Mouse (Mus musculus): Measurements from ENCODE around the gene Clic1. TPM values are rescaled to one million over a fixed set of nuclear protein-coding genes. Genes with fewer than 3 reads are reported as not detected.

Gene Clic1
- polyA plus RNA-seq, 1 experiment from 2014 or later: 217 TPM

DNA sequence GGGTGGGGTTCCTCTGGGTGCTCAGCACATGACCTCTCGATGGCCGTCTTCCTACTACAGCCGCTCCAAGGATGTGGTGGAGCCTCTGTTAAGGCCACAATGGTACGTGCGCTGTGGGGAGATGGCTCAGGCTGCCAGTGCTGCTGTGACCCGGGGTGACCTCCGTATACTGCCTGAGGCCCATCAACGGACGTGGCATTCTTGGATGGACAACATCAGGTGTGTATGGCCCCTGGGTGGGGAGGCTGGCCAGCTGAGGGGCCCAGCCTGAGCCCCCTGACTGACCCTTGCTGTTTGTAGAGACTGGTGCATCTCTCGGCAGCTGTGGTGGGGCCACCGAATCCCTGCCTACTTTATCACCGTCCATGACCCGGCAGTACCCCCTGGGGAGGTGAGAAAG, 37.3 kb upstream of the Clic1 start:
- DNase-seq (ENCODE audit: low spot score): no peak
- Histone ChIP-seq H3K36me3 (peaks cover 100% of the 10 kb centered on the region), H3K27ac (replicated peaks) (no peak overlapping the region), H3K4me1 (no peaks in the 10 kb centered on the region), H3K9me3 (replicated peaks) (no peaks in the 10 kb centered on the region), H3K27me3 (ENCODE audit: low read depth, poor library complexity, severe bottlenecking) (no peaks in the 10 kb centered on the region), H3K4me3 (no peak overlapping the region)
- 94% methylated on average over 13 of the region's 13 CpGs for WGBS

DNA sequence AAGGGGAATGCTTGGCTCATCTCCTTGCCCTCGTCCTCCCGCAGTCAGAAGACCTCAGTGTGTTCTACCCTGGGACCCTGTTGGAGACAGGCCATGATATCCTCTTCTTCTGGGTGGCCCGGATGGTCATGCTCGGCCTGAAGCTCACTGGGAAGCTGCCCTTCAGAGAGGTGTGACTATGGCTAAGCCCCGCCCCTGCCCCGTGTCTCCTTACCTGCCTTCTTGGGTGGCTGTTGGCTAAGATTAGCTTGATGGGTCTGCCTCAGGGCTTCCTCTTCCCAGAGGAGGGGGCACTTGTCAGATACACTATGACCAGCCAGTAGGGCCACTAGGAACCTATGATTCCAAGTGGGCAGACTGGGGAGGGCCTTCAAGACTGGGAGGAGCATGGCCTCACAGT, 36.5 kb upstream of the Clic1 start:
- no peak for DNase-seq (ENCODE audit: low spot score)
- WGBS: 92% methylated on average over 6 of the region's 6 CpGs
- H3K4me3 ChIP-seq: no peak overlapping the region
- peaks cover 100% of the 10 kb centered on the region for H3K36me3 ChIP-seq
- H3K27me3 ChIP-seq (ENCODE audit: low read depth, poor library complexity, severe bottlenecking): no peaks in the 10 kb centered on the region
- H3K27ac ChIP-seq (replicated peaks): no peak overlapping the region
- no peaks in the 10 kb centered on the region for H3K9me3 ChIP-seq (replicated peaks)
- no peaks in the 10 kb centered on the region for H3K4me1 ChIP-seq

GRCm38 (mm10) chr17:35015296-35015695, 34.5 kb upstream of the Clic1 start:
- 93% methylated on average over 16 of the region's 16 CpGs for WGBS
- H3K27ac ChIP-seq (replicated peaks): no peak overlapping the region
- no peaks in the 10 kb centered on the region for H3K4me1 ChIP-seq
- no peaks in the 10 kb centered on the region for H3K27me3 ChIP-seq (ENCODE audit: low read depth, poor library complexity, severe bottlenecking)
- H3K9me3 ChIP-seq (replicated peaks): no peaks in the 10 kb centered on the region
- no peak for DNase-seq (ENCODE audit: low spot score)
- no peak overlapping the region for H3K4me3 ChIP-seq
- H3K36me3 ChIP-seq: peaks cover 90% of the 10 kb centered on the region

- H3K4me3 ChIP-seq: no peak within 1 kb of the TSS
- WGBS: 88% methylated on average over 12 of the region's 12 CpGs
- no peak for DNase-seq (ENCODE audit: low spot score)
These were observed 33.4 kb upstream of the Clic1 start, which contains the start of gene Vwa7 for GRCm38 (mm10) chr17:35016376-35016775. Vwa7 (plus strand) TSS chr17:35016579.

GRCm38 (mm10) chr17:35016791-35017705, 32.7 kb upstream of the Clic1 start:
- H3K27ac ChIP-seq (replicated peaks): no peak overlapping the region
- no peaks in the 10 kb centered on the region for H3K27me3 ChIP-seq (ENCODE audit: low read depth, poor library complexity, severe bottlenecking)
- no peak overlapping the region for H3K4me3 ChIP-seq
- H3K9me3 ChIP-seq (replicated peaks): no peaks in the 10 kb centered on the region
- DNase-seq (ENCODE audit: low spot score): no peak
- 83% methylated on average over 10 of the region's 10 CpGs for WGBS
- H3K36me3 ChIP-seq: peaks cover 73% of the 10 kb centered on the region
- peaks cover 17% of the 10 kb centered on the region for H3K4me1 ChIP-seq

More at GRCm38 (mm10) chr17:35016376-35016775, 33.4 kb upstream of the Clic1 start, which contains the start of gene Vwa7:
- Histone ChIP-seq H3K9me3 (replicated peaks) (no peaks in the 10 kb centered on the region), H3K4me1 (peaks cover 11% of the 10 kb centered on the region), H3K36me3 (peaks cover 80% of the 10 kb centered on the region), H3K27ac (replicated peaks) (no peak within 1 kb of the TSS), H3K27me3 (ENCODE audit: low read depth, poor library complexity, severe bottlenecking) (no peaks in the 10 kb centered on the region)

- H3K4me1 ChIP-seq: peaks cover 20% of the 10 kb centered on the region
- WGBS: 75% methylated on average over 14 of the region's 14 CpGs
- H3K4me3 ChIP-seq: 0 out of 2 replicates have a peak overlapping the region, but pooled peaks have one; percentile 1
- no peaks in the 10 kb centered on the region for H3K27me3 ChIP-seq (ENCODE audit: low read depth, poor library complexity, severe bottlenecking)
- no peaks in the 10 kb centered on the region for H3K9me3 ChIP-seq (replicated peaks)
- no peak for DNase-seq (ENCODE audit: low spot score)
- no peak overlapping the region for H3K27ac ChIP-seq (replicated peaks)
- H3K36me3 ChIP-seq: peaks cover 67% of the 10 kb centered on the region
These were observed 32.1 kb upstream of the Clic1 start for GRCm38 (mm10) chr17:35017706-35018030.

DNA sequence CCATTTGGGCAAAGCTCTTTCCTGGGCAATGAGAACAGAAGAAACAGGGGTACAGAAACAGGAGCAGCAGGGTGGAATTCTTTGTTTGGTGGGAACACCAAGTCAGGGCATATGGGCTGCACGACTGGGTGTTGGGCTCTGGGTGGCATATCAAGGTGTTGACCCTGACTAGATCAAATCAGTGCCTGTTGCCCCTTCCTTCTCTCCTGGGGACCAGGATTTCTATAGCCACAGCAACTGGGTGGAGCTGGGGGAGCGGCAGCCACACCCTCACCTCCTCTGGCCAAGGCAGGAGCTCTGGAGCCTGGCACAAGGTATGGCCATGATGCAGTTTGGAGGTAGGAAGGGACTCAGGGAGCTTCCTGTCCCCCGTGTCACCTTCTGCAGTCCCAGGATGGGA, 31.6 kb upstream of the Clic1 start:
- Histone ChIP-seq H3K27ac (replicated peaks) (no peak overlapping the region), H3K27me3 (ENCODE audit: low read depth, poor library complexity, severe bottlenecking) (no peaks in the 10 kb centered on the region), H3K4me3 (0 out of 2 replicates have a peak overlapping the region, but pooled peaks have one; percentile 1), H3K36me3 (peaks cover 62% of the 10 kb centered on the region), H3K9me3 (replicated peaks) (no peaks in the 10 kb centered on the region), H3K4me1 (peaks cover 20% of the 10 kb centered on the region)
- 88% methylated on average over 3 of the region's 3 CpGs for WGBS
- DNase-seq (ENCODE audit: low spot score): no peak

- Histone ChIP-seq H3K4me1 (peaks cover 29% of the 10 kb centered on the region), H3K9me3 (replicated peaks) (no peaks in the 10 kb centered on the region), H3K27me3 (ENCODE audit: low read depth, poor library complexity, severe bottlenecking) (no peaks in the 10 kb centered on the region), H3K27ac (replicated peaks) (0 out of 2 replicates have a peak overlapping the region, but pooled peaks have one; percentile 42), H3K36me3 (peaks cover 46% of the 10 kb centered on the region), H3K4me3 (no peak overlapping the region)
- no peak for DNase-seq (ENCODE audit: low spot score)
- 80% methylated on average over 11 of the region's 11 CpGs for WGBS
These were observed 29.9 kb upstream of the Clic1 start for GRCm38 (mm10) chr17:35019894-35020293.

DNA sequence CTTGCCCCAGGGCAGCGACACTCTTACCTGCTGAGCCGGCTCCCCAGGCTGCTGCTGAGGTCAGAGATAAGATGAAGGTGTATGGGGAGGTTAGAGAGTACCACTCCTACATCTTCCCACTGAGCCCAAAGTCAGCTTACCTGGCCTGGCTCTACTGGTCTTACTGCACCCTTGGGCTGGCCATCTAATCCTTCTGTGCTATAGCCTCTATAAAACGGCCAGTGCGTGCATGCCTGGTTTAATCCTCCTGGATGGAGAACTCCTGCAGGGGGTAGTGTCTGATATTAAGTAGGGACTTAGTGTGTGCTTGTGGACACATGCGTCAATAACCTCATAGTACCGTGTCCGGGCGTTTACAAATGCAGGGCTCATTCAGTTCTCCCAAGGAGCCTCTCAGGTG, 29.2 kb upstream of the Clic1 start:
- Histone ChIP-seq H3K4me1 (peaks cover 32% of the 10 kb centered on the region), H3K36me3 (peaks cover 42% of the 10 kb centered on the region), H3K27ac (replicated peaks) (peak overlapping the region; percentile 86; the same call in 1 of the 2 replicates), H3K9me3 (replicated peaks) (no peaks in the 10 kb centered on the region), H3K4me3 (peak overlapping the region; percentile 37; the same call in 1 of the 2 replicates), H3K27me3 (ENCODE audit: low read depth, poor library complexity, severe bottlenecking) (no peaks in the 10 kb centered on the region)
- no peak for DNase-seq (ENCODE audit: low spot score)
- WGBS: 90% methylated on average over 8 of the region's 8 CpGs

DNA sequence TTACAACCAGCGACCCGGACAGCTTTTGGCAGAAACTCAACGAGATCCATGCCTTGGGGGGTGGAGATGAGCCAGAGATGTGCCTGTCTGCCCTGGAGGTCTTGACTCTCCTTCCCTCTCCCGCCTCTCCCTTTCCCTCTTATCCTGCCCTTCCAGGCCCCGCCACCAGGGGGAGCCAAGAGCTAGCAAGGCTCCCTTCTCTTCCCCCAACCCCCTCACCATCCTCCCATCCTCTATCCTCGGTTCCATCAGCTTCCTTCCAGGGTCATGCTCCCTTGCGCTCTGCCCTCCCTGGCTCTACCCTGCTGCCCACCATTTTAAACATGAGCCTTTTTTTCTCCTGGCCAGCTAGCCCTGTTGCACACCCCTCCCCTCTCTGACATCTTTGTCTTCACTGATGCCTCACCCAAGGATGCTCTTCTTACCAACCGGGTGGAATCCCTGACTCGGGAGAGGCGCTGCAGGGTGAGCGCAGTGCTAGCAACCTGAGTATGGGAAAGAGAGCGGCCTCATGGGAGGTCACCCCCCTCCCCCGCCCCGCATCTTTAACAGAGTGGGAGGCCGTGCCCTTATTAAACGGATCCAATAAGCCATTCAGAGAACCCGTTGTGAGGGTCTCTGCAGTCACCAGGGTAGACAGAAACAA, 28.5 kb upstream of the Clic1 start:
- peaks cover 34% of the 10 kb centered on the region for H3K36me3 ChIP-seq
- H3K27ac ChIP-seq (replicated peaks): peak overlapping the region; percentile 86
- DNase-seq (ENCODE audit: low spot score): peak; percentile 92
- H3K27me3 ChIP-seq (ENCODE audit: low read depth, poor library complexity, severe bottlenecking): no peaks in the 10 kb centered on the region
- peak overlapping the region; percentile 37 for H3K4me3 ChIP-seq
- H3K4me1 ChIP-seq: peaks cover 38% of the 10 kb centered on the region
- WGBS: 5% methylated on average over 17 of the region's 17 CpGs
- H3K9me3 ChIP-seq (replicated peaks): no peaks in the 10 kb centered on the region

DNA sequence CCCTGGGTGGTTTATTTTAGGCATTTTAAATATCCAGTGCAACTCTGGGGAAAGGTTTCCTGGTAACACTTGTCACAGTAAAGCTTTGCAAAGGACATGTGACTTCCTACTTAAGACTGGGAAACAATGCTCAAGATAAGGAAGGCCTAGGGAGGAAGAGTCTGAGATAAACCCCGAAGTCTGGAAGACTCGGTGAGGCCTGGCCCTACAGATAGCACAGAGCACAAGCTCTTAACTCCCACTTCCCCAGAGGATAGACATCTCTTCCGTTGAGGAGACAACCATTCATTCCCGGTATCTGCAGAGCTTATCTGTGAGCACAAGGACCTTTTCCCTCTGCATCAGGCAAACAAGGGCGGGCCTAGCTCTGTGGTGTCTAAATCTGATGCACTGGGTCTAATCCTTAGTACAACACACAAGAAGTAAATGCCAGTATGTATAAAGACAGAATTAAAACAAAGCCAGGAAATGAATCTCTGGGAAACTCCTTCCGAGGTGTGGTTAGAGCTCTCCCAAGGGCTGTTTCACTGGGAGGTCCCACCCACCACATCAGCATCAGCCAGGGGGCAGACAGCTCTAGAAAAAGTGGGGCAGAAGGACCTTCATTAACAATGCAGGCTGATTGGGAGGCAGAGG, 27.8 kb upstream of the Clic1 start:
- peaks cover 28% of the 10 kb centered on the region for H3K36me3 ChIP-seq
- no peaks in the 10 kb centered on the region for H3K9me3 ChIP-seq (replicated peaks)
- peaks cover 45% of the 10 kb centered on the region for H3K4me1 ChIP-seq
- H3K27ac ChIP-seq (replicated peaks): peak overlapping the region; percentile 86
- no peak for DNase-seq (ENCODE audit: low spot score)
- H3K27me3 ChIP-seq (ENCODE audit: low read depth, poor library complexity, severe bottlenecking): no peaks in the 10 kb centered on the region
- H3K4me3 ChIP-seq: peak overlapping the region; percentile 37; the same call in 1 of the 2 replicates
- WGBS: 57% methylated on average over 6 of the region's 6 CpGs

DNA sequence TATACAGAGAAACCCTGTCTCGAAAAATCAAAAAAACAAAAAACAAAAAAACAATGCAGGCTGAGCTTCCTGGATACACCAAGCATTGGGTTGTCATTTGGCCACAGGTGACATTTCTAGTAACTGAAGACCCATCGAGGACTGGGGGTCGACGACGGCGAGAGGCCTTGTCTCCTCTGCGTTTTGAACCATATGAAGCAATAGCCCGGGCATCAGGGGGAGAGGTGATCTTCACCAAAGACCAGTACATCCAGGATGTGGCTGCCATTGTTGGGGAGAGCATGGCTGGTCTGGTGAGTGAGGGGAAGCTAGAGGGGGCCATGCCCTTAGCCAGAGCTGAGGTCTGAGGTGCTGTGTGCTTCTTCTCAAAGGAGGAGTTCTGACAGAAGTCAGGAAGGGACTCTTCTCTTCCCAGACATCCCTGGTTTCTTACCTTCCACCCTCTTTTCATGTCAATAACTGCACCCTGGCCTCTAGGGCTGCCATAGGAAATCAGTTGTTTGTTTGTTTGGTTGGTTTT, 27.2 kb upstream of the Clic1 start:
- H3K36me3 ChIP-seq: peaks cover 21% of the 10 kb centered on the region
- no peak overlapping the region for H3K4me3 ChIP-seq
- no peaks in the 10 kb centered on the region for H3K27me3 ChIP-seq (ENCODE audit: low read depth, poor library complexity, severe bottlenecking)
- H3K27ac ChIP-seq (replicated peaks): peak overlapping the region; percentile 33; the same call in 1 of the 2 replicates
- H3K9me3 ChIP-seq (replicated peaks): no peaks in the 10 kb centered on the region
- WGBS: 94% methylated on average over 8 of the region's 8 CpGs
- no peak for DNase-seq (ENCODE audit: low spot score)
- H3K4me1 ChIP-seq: peaks cover 52% of the 10 kb centered on the region
